Mouse (Mus musculus) thymus, postnatal 14 days (tissue): Measurements from ENCODE around the gene 3110082J24Rik.
A peak's percentile ranks its signal among the peaks of the same experiment; 100 is the strongest.

Experiments used
- DNase-seq: peaks from one replicate; pipeline ENCODE4 v3.0.0; 2021

The 3110082J24Rik gene

GRCm38 (mm10) chr5:30105668-30106300 lies at the start of gene 3110082J24Rik:
3110082J24Rik (minus strand) TSS chr5:30106086.
- DNase-seq: no peak

- no peak for DNase-seq
These were observed 49.5 kb upstream of the 3110082J24Rik start for GRCm38 (mm10) chr5:30155395-30155792.

GRCm38 (mm10) chr5:30154474-30155394 lies 48.8 kb upstream of the 3110082J24Rik start, which contains the start of the genes Hadha and Hadhb:
Hadha (minus strand) TSS chr5:30155162.
Hadhb (plus strand) TSS chr5:30155248.
- peak; percentile 94 for DNase-seq

- no peak for DNase-seq
These were observed 48.1 kb upstream of the 3110082J24Rik start for GRCm38 (mm10) chr5:30154013-30154412.

- DNase-seq: no peak
These were observed 47.3 kb upstream of the 3110082J24Rik start for GRCm38 (mm10) chr5:30153222-30153621.

- no peak for DNase-seq
These were observed 46.5 kb upstream of the 3110082J24Rik start for GRCm38 (mm10) chr5:30152413-30152812.

GRCm38 (mm10) chr5:30152007-30152406 lies 46.1 kb upstream of the 3110082J24Rik start:
- no peak for DNase-seq

- DNase-seq: no peak
These were observed 42.4 kb upstream of the 3110082J24Rik start for GRCm38 (mm10) chr5:30148133-30148920.

- no peak for DNase-seq
These were observed 40.6 kb upstream of the 3110082J24Rik start for GRCm38 (mm10) chr5:30146526-30146925.

- DNase-seq: no peak
These were observed 32.3 kb upstream of the 3110082J24Rik start for GRCm38 (mm10) chr5:30138193-30138592.

- no peak for DNase-seq
These were observed 31.4 kb upstream of the 3110082J24Rik start for GRCm38 (mm10) chr5:30137271-30137670.

GRCm38 (mm10) chr5:30135711-30136231 lies 29.9 kb upstream of the 3110082J24Rik start:
- no peak for DNase-seq

- no peak for DNase-seq
These were observed 26.3 kb upstream of the 3110082J24Rik start for GRCm38 (mm10) chr5:30132173-30132572.

- no peak for DNase-seq
These were observed 25.4 kb upstream of the 3110082J24Rik start for GRCm38 (mm10) chr5:30131246-30131645.

- DNase-seq: no peak
These were observed 22.8 kb upstream of the 3110082J24Rik start for GRCm38 (mm10) chr5:30128680-30129079.

- DNase-seq: no peak
These were observed 22.2 kb upstream of the 3110082J24Rik start for GRCm38 (mm10) chr5:30127921-30128597.

GRCm38 (mm10) chr5:30126756-30127155 lies 20.9 kb upstream of the 3110082J24Rik start:
- no peak for DNase-seq

GRCm38 (mm10) chr5:30125587-30125986 lies 19.7 kb upstream of the 3110082J24Rik start:
- peak; percentile 31 for DNase-seq

GRCm38 (mm10) chr5:30122481-30122880 lies 16.6 kb upstream of the 3110082J24Rik start:
- DNase-seq: no peak

GRCm38 (mm10) chr5:30120106-30120505 lies 14.2 kb upstream of the 3110082J24Rik start:
- no peak for DNase-seq

GRCm38 (mm10) chr5:30119163-30119562 lies 13.3 kb upstream of the 3110082J24Rik start:
- DNase-seq: no peak

- no peak for DNase-seq
These were observed 12.1 kb upstream of the 3110082J24Rik start for GRCm38 (mm10) chr5:30118018-30118417.
